Mouse (Mus musculus) hindbrain, postnatal 0 days (tissue): ENCODE measurements at regions not wholly inside any gene's neighbourhood (a gene's known extent, or its start where the extent isn't known, plus 50 kb on each side); places are given as distances from the start of the nearest gene placed in this dataset.

ENCODE experiments used
- ATAC-seq: fragments of 200-750 bp; cut with Nextera tagmentation; 2 replicates; pipeline ENCODE4 v1.8.0; 2017; ENCODE audit warnings: mild to moderate bottlenecking, moderate TSS enrichment, moderate library complexity
- DNase-seq: peaks from one replicate; pipeline ENCODE4 v3.0.0-alpha.2; 2015; ENCODE audit warnings: low spot score
- H3K27ac ChIP-seq: fragments of 300-500 bp; sonication (generic); 2 replicates; pipeline ENCODE4 v1.5.1; 2014; ENCODE audit warnings: mild to moderate bottlenecking
- H3K27me3 ChIP-seq: fragments of 300-500 bp; sonication (generic); 2 replicates; pipeline ENCODE4 v1.6.1; 2014; ENCODE audit warnings: low read length, mixed read lengths; ENCODE audit not compliant: insufficient read depth
- H3K36me3 ChIP-seq: fragments of 300-500 bp; sonication (generic); 2 replicates; pipeline ENCODE4 v1.6.1; 2014; ENCODE audit warnings: low read length, mixed read lengths; ENCODE audit not compliant: insufficient read depth
- H3K4me1 ChIP-seq: fragments of 300-500 bp; sonication (generic); 2 replicates; pipeline ENCODE4 v1.6.1; 2014; ENCODE audit warnings: antibody characterized with exemption, low read length, mixed read lengths; ENCODE audit not compliant: insufficient read depth
- H3K4me2 ChIP-seq: fragments of 300-500 bp; sonication (generic); 2 replicates; pipeline ENCODE4 v1.6.1; 2014; ENCODE audit warnings: low read depth, mild to moderate bottlenecking, low read length, moderate library complexity, mixed read lengths
- H3K4me3 ChIP-seq: fragments of 300-500 bp; sonication (generic); 2 replicates; pipeline ENCODE4 v1.5.1; 2014; ENCODE audit warnings: low read length
- H3K9ac ChIP-seq: fragments of 300-500 bp; sonication (generic); replicated peaks from 2 replicates; pipeline ENCODE4 v1.6.1; 2014; ENCODE audit warnings: mild to moderate bottlenecking, low read length, moderate library complexity, mixed read lengths
- H3K9me3 ChIP-seq: fragments of 300-500 bp; sonication (generic); 2 replicates; pipeline ENCODE4 v1.6.1; 2016; ENCODE audit warnings: low read length, mixed read lengths
- CTCF ChIP-seq: IDR thresholded peaks from 2 replicates; pipeline ENCODE4 v1.5.1; 2016; ENCODE audit warnings: antibody characterized with exemption, control low read depth, low read depth
- WGBS: fragments of 180-500 bp; shearing (Covaris S2); extraction: QIAGEN DNeasy Blood & Tissue Kit; methylation state at CpG from one replicate; pipeline ENCODE4 v1.1.7; 2014; 5-methylcytosine and 5-hydroxymethylcytosine counted together

DNA sequence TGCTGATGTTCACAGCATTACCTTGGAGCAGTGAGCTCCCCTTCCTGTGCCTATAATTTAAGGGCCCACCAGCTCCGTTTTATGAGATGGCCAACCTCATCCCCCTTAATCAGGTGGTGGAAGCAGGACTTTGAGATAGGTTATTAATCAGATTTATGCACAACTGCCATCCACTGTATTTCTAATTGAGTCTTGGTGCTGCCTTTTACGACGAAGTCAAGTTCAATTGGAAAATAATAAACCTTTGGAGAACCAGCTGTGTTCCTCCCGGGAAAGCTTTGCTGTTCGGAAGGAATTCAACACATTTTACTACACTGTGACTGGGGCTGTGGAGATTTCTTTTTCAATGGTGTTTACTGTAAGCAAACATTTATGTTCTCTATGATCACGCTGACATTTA, 71.5 kb upstream of the Btg1 start:
- Histone ChIP-seq H3K9me3 (no peaks in the 10 kb centered on the region), H3K27ac (no peak overlapping the region), H3K36me3 (no peaks in the 10 kb centered on the region), H3K4me2 (no peak overlapping the region), H3K4me1 (no peaks in the 10 kb centered on the region), H3K9ac (no peak overlapping the region), H3K4me3 (no peak overlapping the region), H3K27me3 (no peaks in the 10 kb centered on the region)
- 58% methylated on average over 6 of the region's 6 CpGs for WGBS
- no peak for ATAC-seq
- no peak for TF ChIP-seq CTCF
- no peak for DNase-seq

- DNase-seq (no peak), ATAC-seq (no peak)
- H3K4me2 ChIP-seq: no peak overlapping the region
Observed at GRCm38 (mm10) chr10:96545761-96546388, 70.9 kb upstream of the Btg1 start.

DNA sequence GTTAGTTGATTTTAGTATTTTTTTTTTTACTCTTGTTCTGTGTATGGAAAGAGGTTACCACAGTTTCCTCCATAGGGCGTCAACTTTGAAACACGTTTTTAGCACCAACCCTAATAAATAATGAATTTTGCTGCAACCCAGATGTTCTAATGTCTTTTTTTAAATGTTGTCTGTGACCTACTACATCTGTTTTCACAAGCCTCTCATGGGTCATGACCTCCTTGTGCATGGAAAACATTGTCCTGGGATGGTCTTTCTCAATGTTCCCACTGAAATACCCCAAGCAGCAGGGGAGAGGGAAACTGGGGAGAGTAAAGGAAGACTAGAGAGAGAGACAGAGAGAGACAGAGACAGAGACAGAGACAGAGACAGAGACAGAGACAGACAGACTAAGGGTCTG, 67.2 kb upstream of the Btg1 start:
- no peak overlapping the region for H3K4me3 ChIP-seq
- DNase-seq: no peak
- H3K27me3 ChIP-seq: no peaks in the 10 kb centered on the region
- no peaks in the 10 kb centered on the region for H3K4me1 ChIP-seq
- 78% methylated on average over 2 of the region's 2 CpGs for WGBS
- TF ChIP-seq CTCF: no peak
- no peak overlapping the region for H3K9ac ChIP-seq
- H3K4me2 ChIP-seq: no peak overlapping the region
- no peak overlapping the region for H3K27ac ChIP-seq
- no peaks in the 10 kb centered on the region for H3K36me3 ChIP-seq
- no peaks in the 10 kb centered on the region for H3K9me3 ChIP-seq
- no peak for ATAC-seq

More at GRCm38 (mm10) chr10:96545761-96546388, 70.9 kb upstream of the Btg1 start:
- H3K9me3 ChIP-seq: no peaks in the 10 kb centered on the region
- 66% methylated on average over 2 of the region's 2 CpGs for WGBS
- no peak overlapping the region for H3K4me3 ChIP-seq
- no peaks in the 10 kb centered on the region for H3K4me1 ChIP-seq
- no peak overlapping the region for H3K9ac ChIP-seq
- no peak overlapping the region for H3K27ac ChIP-seq
- TF ChIP-seq CTCF: no peak
- H3K36me3 ChIP-seq: no peaks in the 10 kb centered on the region
- H3K27me3 ChIP-seq: no peaks in the 10 kb centered on the region

DNA sequence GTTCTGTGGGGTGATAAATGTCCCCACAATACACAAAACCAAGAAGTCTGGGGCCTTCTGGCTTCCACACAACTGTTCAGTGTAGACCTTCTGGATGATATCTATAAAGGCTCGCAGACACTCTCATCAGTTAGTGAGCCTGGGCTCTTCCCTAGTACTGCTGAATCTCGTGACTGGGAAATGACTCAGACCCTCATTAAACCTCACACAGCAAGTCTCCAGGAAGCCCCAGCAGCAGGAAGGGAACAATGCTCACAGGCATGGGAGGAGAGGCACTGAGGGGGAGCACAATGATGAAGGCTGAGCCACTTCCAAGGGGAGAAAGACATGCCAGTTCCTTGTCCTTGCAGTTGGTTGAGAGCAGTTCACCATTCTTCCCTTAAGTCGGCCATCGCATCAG, 66.5 kb upstream of the Btg1 start:
- Histone ChIP-seq H3K27ac (no peak overlapping the region), H3K4me2 (no peak overlapping the region), H3K36me3 (no peaks in the 10 kb centered on the region), H3K9me3 (no peaks in the 10 kb centered on the region), H3K4me3 (no peak overlapping the region), H3K4me1 (no peaks in the 10 kb centered on the region), H3K27me3 (no peaks in the 10 kb centered on the region), H3K9ac (no peak overlapping the region)
- 85% methylated on average over 4 of the region's 4 CpGs for WGBS
- DNase-seq (no peak), ATAC-seq (no peak)
- no peak for TF ChIP-seq CTCF

DNA sequence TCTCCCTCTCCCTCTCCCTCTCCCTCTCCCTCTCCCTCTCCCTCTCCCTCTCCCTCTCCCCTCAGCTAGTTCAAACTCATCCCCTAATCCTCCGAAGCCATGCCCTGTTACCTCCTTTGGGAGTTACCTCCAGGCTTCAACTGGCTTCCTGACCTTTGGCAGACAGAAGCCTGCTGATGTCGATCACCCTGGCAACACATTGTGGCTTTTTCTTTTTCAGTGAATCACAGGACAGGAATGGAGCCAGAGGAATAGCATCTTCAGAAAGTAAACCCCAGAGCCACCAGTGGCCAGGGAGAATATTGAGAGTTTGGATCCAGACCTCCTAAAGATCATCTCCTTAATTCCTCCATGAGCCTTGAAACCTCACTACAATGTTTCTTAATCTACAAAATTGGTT, 59.5 kb upstream of the Btg1 start:
- Histone ChIP-seq H3K36me3 (no peaks in the 10 kb centered on the region), H3K4me2 (no peak overlapping the region), H3K9me3 (no peaks in the 10 kb centered on the region), H3K4me3 (no peak overlapping the region), H3K4me1 (no peaks in the 10 kb centered on the region), H3K9ac (no peak overlapping the region), H3K27me3 (no peaks in the 10 kb centered on the region), H3K27ac (no peak overlapping the region)
- ATAC-seq (no peak), DNase-seq (no peak)
- WGBS: 14% methylated on average over 2 of the region's 2 CpGs
- TF ChIP-seq CTCF: no peak

DNA sequence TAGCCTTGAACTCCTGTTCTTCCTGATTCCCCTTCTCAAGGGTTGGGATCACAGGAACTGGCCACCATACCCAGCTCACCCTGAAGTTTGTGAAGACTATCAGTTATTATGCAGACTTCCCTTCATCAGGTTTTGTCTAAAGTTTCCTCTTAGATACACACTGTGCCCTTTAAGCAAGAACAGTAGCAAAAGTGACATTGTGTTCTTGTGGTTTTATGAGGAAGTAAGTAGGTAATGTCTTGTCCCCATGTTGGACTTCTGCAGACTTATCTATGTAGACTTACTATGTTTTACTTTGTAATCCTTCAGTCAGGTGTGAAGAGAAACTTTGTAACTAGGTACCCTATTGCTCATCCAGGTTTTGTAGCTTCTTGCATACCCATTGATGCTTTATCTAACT, 51.5 kb upstream of the Btg1 start:
- Histone ChIP-seq H3K4me2 (no peak overlapping the region), H3K27ac (no peak overlapping the region), H3K27me3 (no peaks in the 10 kb centered on the region), H3K36me3 (no peaks in the 10 kb centered on the region), H3K9me3 (no peaks in the 10 kb centered on the region), H3K9ac (no peak overlapping the region), H3K4me3 (no peak overlapping the region), H3K4me1 (no peaks in the 10 kb centered on the region)
- TF ChIP-seq CTCF: no peak
- no peak for DNase-seq
- ATAC-seq: no peak
